Mouse (Mus musculus) 416B (cell line): Measurements from ENCODE around the gene Macrod2.
A peak's percentile ranks its signal among the peaks of the same experiment; 100 is the strongest.

Experiments used
- DNase-seq: peaks from one replicate; pipeline ENCODE4 v3.0.0; 2011; ENCODE audit warnings: low read depth

Gene Macrod2

GRCm38 (mm10) chr2:141073981-141074855, 679.1 kb downstream of the Macrod2 start:
- no peak for DNase-seq

GRCm38 (mm10) chr2:141078221-141078620, 683.1 kb downstream of the Macrod2 start:
- DNase-seq = no peak

- DNase-seq = no peak
These were observed 696.2 kb downstream of the Macrod2 start for GRCm38 (mm10) chr2:141091320-141091719.

GRCm38 (mm10) chr2:141117579-141117978, 722.5 kb downstream of the Macrod2 start:
- no peak for DNase-seq

- DNase-seq = no peak
These were observed 728.8 kb downstream of the Macrod2 start for GRCm38 (mm10) chr2:141123875-141124274.

- no peak for DNase-seq
These were observed 730.5 kb downstream of the Macrod2 start for GRCm38 (mm10) chr2:141125638-141126037.

- DNase-seq = no peak
These were observed 747.2 kb downstream of the Macrod2 start for GRCm38 (mm10) chr2:141142266-141142665.

- no peak for DNase-seq
These were observed 757.1 kb downstream of the Macrod2 start for GRCm38 (mm10) chr2:141152011-141152772.

GRCm38 (mm10) chr2:141155972-141156371, 760.9 kb downstream of the Macrod2 start:
- DNase-seq = no peak

GRCm38 (mm10) chr2:141156979-141157593, 762.0 kb downstream of the Macrod2 start:
- no peak for DNase-seq

GRCm38 (mm10) chr2:141158161-141158560, 763.1 kb downstream of the Macrod2 start:
- DNase-seq = no peak

GRCm38 (mm10) chr2:141163918-141164317, 768.8 kb downstream of the Macrod2 start:
- DNase-seq = no peak

- DNase-seq = peak; percentile 2
These were observed 774.5 kb downstream of the Macrod2 start for GRCm38 (mm10) chr2:141169586-141169985.

- DNase-seq = no peak
These were observed 778.1 kb downstream of the Macrod2 start for GRCm38 (mm10) chr2:141173167-141173566.

- DNase-seq = no peak
These were observed 778.5 kb downstream of the Macrod2 start for GRCm38 (mm10) chr2:141173607-141174006.

GRCm38 (mm10) chr2:141180656-141181055, 785.5 kb downstream of the Macrod2 start:
- no peak for DNase-seq

GRCm38 (mm10) chr2:141182034-141182759, 787.1 kb downstream of the Macrod2 start:
- DNase-seq = no peak

- no peak for DNase-seq
These were observed 799.4 kb downstream of the Macrod2 start for GRCm38 (mm10) chr2:141194476-141194875.

GRCm38 (mm10) chr2:141200481-141200880, 805.4 kb downstream of the Macrod2 start:
- no peak for DNase-seq

- no peak for DNase-seq
These were observed 806.4 kb downstream of the Macrod2 start for GRCm38 (mm10) chr2:141201303-141202014.

GRCm38 (mm10) chr2:141202015-141202364, 806.9 kb downstream of the Macrod2 start:
- no peak for DNase-seq
